Mouse (Mus musculus): ENCODE data around the gene Slc16a7. TPM values are rescaled to one million over a fixed set of nuclear protein-coding genes. Genes with fewer than 3 reads are reported as not detected.

Gene Slc16a7
- polyA plus RNA-seq, 1 experiment from 2014 or later: 5.7 TPM

- H3K36me3 ChIP-seq (ENCODE audit: control insufficient read depth, insufficient read depth, low read length): no peaks in the 10 kb centered on the region
- ATAC-seq (ENCODE audit: insufficient read depth, low FRiP score, low TSS enrichment) (no peak), DNase-seq (ENCODE audit: low spot score) (no peak)
- 92% methylated on average over 9 of the region's 9 CpGs for WGBS
- no peaks in the 10 kb centered on the region for H3K4me1 ChIP-seq (ENCODE audit: control insufficient read depth, insufficient read depth, low read length)
- H3K9me3 ChIP-seq (ENCODE audit: control insufficient read depth, low read length): no peaks in the 10 kb centered on the region
- H3K4me2 ChIP-seq (ENCODE audit: low read depth): no peak overlapping the region
- no peak overlapping the region for H3K27ac ChIP-seq (ENCODE audit: low read depth, low read length)
- no peaks in the 10 kb centered on the region for H3K27me3 ChIP-seq (ENCODE audit: control insufficient read depth, insufficient read depth, low read length)
- no peak overlapping the region for H3K4me3 ChIP-seq (ENCODE audit: low read depth, low read length)
- H3K9ac ChIP-seq (ENCODE audit: low read length): no peak overlapping the region
Measured at GRCm38 (mm10) chr10:125290320-125290719, 98.9 kb downstream of the Slc16a7 start.

GRCm38 (mm10) chr10:125288560-125288959, 100.7 kb downstream of the Slc16a7 start:
- no peak overlapping the region for H3K4me2 ChIP-seq (ENCODE audit: low read depth)

DNA sequence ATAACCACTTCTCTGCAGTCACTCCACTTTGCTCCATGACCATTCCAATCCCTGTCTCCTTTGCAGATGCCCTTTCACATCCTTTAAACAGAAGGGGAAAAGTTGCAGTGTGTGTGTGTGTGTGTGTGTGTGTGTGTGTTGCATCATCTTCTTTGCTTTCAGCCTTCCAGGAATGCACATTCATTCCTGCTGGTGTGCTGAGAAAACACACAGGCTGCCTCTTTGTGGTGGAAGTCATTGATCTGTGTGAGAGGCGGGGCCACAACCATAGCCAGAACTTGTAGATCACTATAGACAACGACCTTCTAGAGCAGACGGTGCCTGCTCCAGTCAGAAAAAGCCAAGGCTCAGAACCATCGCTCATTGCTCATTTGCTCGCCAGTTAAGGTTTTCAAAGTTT, 103.9 kb downstream of the Slc16a7 start:
- ATAC-seq (ENCODE audit: insufficient read depth, low FRiP score, low TSS enrichment): no peak

More at GRCm38 (mm10) chr10:125288560-125288959, 100.7 kb downstream of the Slc16a7 start:
- Histone ChIP-seq H3K4me3 (ENCODE audit: low read depth, low read length) (no peak overlapping the region), H3K9ac (ENCODE audit: low read length) (no peak overlapping the region), H3K9me3 (ENCODE audit: control insufficient read depth, low read length) (no peaks in the 10 kb centered on the region), H3K4me1 (ENCODE audit: control insufficient read depth, insufficient read depth, low read length) (no peaks in the 10 kb centered on the region), H3K27ac (ENCODE audit: low read depth, low read length) (no peak overlapping the region), H3K36me3 (ENCODE audit: control insufficient read depth, insufficient read depth, low read length) (no peaks in the 10 kb centered on the region), H3K27me3 (ENCODE audit: control insufficient read depth, insufficient read depth, low read length) (no peaks in the 10 kb centered on the region)
- ATAC-seq (ENCODE audit: insufficient read depth, low FRiP score, low TSS enrichment) (peak; percentile 60), DNase-seq (ENCODE audit: low spot score) (no peak)
- WGBS: 71% methylated on average over 6 of the region's 6 CpGs

DNA sequence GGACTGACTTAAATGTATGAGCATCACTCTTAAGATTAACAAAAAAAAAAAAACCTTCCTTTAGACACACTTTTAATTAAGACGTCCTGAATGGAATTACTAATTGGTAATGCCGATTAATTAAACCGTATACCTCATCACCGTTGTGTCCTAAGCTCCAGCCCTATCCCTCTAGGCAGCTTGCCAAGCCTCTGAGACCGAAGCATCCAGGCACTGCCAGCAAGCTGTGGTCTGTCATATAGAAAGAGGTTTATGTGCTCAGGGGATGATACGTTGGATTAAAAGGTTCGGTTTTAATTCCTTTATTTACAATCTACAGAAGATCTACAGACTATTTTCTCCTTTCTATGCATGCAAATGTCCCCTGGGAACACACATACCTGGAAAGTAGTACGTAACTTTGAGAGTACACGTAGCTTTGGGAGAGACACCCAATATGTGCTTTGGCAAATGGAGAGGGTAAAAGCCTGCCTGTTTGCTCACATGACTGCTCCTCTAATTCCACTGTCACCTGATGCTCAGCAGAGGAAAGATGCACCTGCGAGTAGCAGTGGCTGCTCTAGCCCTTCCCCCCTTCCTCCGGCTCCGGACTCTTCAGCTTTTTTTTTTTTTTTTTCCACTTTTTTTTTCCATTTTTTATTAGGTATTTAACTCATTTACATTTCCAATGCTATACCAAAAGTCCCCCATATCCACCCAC, 114.0 kb downstream of the Slc16a7 start:
- Histone ChIP-seq H3K36me3 (ENCODE audit: control insufficient read depth, insufficient read depth, low read length) (no peaks in the 10 kb centered on the region), H3K27me3 (ENCODE audit: control insufficient read depth, insufficient read depth, low read length) (no peaks in the 10 kb centered on the region), H3K4me1 (ENCODE audit: control insufficient read depth, insufficient read depth, low read length) (no peaks in the 10 kb centered on the region), H3K27ac (ENCODE audit: low read depth, low read length) (no peak overlapping the region), H3K9ac (ENCODE audit: low read length) (no peak overlapping the region), H3K4me3 (ENCODE audit: low read depth, low read length) (no peak overlapping the region), H3K4me2 (ENCODE audit: low read depth) (no peak overlapping the region), H3K9me3 (ENCODE audit: control insufficient read depth, low read length) (no peaks in the 10 kb centered on the region)
- peak; percentile 23; the same call in 1 of the 2 replicates for ATAC-seq (ENCODE audit: insufficient read depth, low FRiP score, low TSS enrichment)
- no peak for DNase-seq (ENCODE audit: low spot score)
- 92% methylated on average over 12 of the region's 12 CpGs for WGBS

More for the DNA sequence above, 103.9 kb downstream of the Slc16a7 start:
- Histone ChIP-seq H3K27me3 (ENCODE audit: control insufficient read depth, insufficient read depth, low read length) (no peaks in the 10 kb centered on the region), H3K9me3 (ENCODE audit: control insufficient read depth, low read length) (no peaks in the 10 kb centered on the region), H3K4me1 (ENCODE audit: control insufficient read depth, insufficient read depth, low read length) (no peaks in the 10 kb centered on the region), H3K27ac (ENCODE audit: low read depth, low read length) (no peak overlapping the region), H3K4me3 (ENCODE audit: low read depth, low read length) (no peak overlapping the region), H3K4me2 (ENCODE audit: low read depth) (no peak overlapping the region), H3K36me3 (ENCODE audit: control insufficient read depth, insufficient read depth, low read length) (no peaks in the 10 kb centered on the region), H3K9ac (ENCODE audit: low read length) (no peak overlapping the region)
- WGBS: 84% methylated on average over 5 of the region's 5 CpGs
- DNase-seq (ENCODE audit: low spot score): no peak

DNA sequence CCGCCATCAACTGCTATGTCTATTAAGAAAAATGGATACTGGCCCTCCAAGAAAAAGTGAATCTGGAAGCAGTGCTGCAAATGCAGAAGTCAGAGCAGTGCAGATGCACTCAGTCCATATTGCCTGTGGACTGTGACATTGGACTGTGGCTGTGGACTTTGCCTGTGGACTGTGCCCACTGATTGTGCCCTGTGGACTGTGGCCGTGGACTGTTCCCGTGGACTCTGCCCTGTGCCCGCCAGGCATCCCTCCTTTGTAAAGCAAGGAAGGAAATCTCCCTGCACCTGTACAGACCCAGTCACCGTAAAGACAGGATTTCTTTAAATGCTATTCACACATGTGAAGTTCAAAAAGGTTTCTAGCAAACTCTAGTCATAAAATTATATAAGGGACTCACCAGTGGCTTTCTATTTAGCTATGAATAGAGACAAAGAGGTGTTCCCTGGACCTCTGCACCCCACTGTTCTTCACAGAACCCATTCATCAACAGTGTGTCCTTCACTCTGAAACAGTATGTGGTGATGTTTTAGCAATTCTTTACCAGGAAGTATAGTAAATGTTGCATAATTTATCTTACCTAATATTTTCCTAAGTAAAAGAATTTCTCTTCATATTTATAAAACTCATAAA, 114.6 kb downstream of the Slc16a7 start:
- no peak overlapping the region for H3K4me3 ChIP-seq (ENCODE audit: low read depth, low read length)
- DNase-seq (ENCODE audit: low spot score) (no peak), ATAC-seq (ENCODE audit: insufficient read depth, low FRiP score, low TSS enrichment) (no peak)
- H3K9ac ChIP-seq (ENCODE audit: low read length): no peak overlapping the region
- no peak overlapping the region for H3K4me2 ChIP-seq (ENCODE audit: low read depth)
- no peak overlapping the region for H3K27ac ChIP-seq (ENCODE audit: low read depth, low read length)
- 90% methylated on average over 5 of the region's 5 CpGs for WGBS
- no peaks in the 10 kb centered on the region for H3K36me3 ChIP-seq (ENCODE audit: control insufficient read depth, insufficient read depth, low read length)
- H3K27me3 ChIP-seq (ENCODE audit: control insufficient read depth, insufficient read depth, low read length): no peaks in the 10 kb centered on the region
- no peaks in the 10 kb centered on the region for H3K4me1 ChIP-seq (ENCODE audit: control insufficient read depth, insufficient read depth, low read length)
- H3K9me3 ChIP-seq (ENCODE audit: control insufficient read depth, low read length): no peaks in the 10 kb centered on the region

DNA sequence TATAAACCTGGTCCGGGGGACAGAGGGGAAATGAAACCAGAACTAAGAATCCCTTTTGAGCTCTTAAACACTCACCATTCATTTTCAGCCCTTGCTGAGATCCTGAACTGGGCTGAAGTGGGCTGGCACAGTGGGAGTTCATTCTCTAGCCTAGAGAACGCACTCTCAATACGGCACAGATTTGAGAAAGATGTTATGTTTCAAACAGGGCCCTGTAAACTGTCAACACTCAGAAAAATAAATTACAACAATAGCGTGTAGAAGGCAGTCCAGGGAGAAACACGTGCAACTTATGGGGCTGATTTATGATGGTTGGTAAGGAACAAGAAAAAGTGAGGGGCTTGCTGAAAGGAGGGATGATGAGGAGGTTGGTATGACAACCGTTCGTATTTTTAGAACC, 115.5 kb downstream of the Slc16a7 start:
- H3K4me1 ChIP-seq (ENCODE audit: control insufficient read depth, insufficient read depth, low read length): no peaks in the 10 kb centered on the region
- ATAC-seq (ENCODE audit: insufficient read depth, low FRiP score, low TSS enrichment) (no peak), DNase-seq (ENCODE audit: low spot score) (no peak)
- no peaks in the 10 kb centered on the region for H3K9me3 ChIP-seq (ENCODE audit: control insufficient read depth, low read length)
- WGBS: 54% methylated on average over 7 of the region's 7 CpGs
- H3K9ac ChIP-seq (ENCODE audit: low read length): no peak overlapping the region
- no peak overlapping the region for H3K27ac ChIP-seq (ENCODE audit: low read depth, low read length)
- H3K27me3 ChIP-seq (ENCODE audit: control insufficient read depth, insufficient read depth, low read length): no peaks in the 10 kb centered on the region
- no peaks in the 10 kb centered on the region for H3K36me3 ChIP-seq (ENCODE audit: control insufficient read depth, insufficient read depth, low read length)
- no peak overlapping the region for H3K4me2 ChIP-seq (ENCODE audit: low read depth)
- no peak overlapping the region for H3K4me3 ChIP-seq (ENCODE audit: low read depth, low read length)

DNA sequence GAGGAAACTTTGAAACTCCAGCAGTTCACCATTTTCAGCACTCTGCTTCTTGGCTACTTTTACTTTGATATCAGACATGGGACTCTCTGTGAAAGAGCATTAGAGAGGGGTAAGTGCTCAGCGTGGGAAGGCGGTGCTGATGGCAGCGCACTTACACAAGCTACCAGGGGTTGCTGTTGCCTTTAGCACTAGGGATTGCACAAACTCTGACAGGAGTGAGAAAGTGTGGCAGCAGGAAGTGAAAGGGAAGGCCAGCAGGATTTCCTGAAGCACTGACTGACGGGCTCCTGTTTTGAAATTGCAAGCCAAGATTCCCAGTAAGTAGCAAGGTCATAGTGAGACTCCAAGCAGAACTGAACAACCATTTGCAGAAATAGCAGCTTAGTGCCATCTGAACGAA, 117.8 kb downstream of the Slc16a7 start:
- DNase-seq (ENCODE audit: low spot score) (no peak), ATAC-seq (ENCODE audit: insufficient read depth, low FRiP score, low TSS enrichment) (no peak)
- WGBS: 92% methylated on average over 5 of the region's 5 CpGs

DNA sequence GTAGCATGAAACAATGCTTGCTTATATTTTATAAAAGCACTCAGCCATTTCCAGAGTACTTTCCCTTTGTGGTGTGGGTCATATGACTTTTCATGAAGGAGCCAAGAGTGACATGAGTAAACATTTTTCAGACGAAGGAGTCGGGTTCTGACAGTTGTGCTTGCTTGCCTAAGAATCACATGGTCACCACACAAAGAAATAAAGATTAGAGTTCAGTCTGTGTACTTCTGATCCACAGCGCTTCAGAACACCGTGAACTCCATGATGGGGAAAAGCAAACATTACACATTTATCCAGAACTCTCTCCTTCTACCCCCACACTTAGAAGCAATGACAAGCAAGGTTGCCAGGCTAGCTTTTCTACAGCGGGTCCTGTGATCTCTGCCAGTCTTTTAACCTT, 119.0 kb downstream of the Slc16a7 start:
- Histone ChIP-seq H3K36me3 (ENCODE audit: control insufficient read depth, insufficient read depth, low read length) (no peaks in the 10 kb centered on the region), H3K4me3 (ENCODE audit: low read depth, low read length) (no peak overlapping the region), H3K27me3 (ENCODE audit: control insufficient read depth, insufficient read depth, low read length) (no peaks in the 10 kb centered on the region), H3K4me1 (ENCODE audit: control insufficient read depth, insufficient read depth, low read length) (no peaks in the 10 kb centered on the region), H3K9ac (ENCODE audit: low read length) (no peak overlapping the region), H3K9me3 (ENCODE audit: control insufficient read depth, low read length) (no peaks in the 10 kb centered on the region), H3K4me2 (ENCODE audit: low read depth) (no peak overlapping the region), H3K27ac (ENCODE audit: low read depth, low read length) (no peak overlapping the region)
- no peak for DNase-seq (ENCODE audit: low spot score)
- 83% methylated on average over 5 of the region's 5 CpGs for WGBS
- no peak for ATAC-seq (ENCODE audit: insufficient read depth, low FRiP score, low TSS enrichment)

More for the DNA sequence above, 117.8 kb downstream of the Slc16a7 start:
- Histone ChIP-seq H3K4me1 (ENCODE audit: control insufficient read depth, insufficient read depth, low read length) (no peaks in the 10 kb centered on the region), H3K9ac (ENCODE audit: low read length) (no peak overlapping the region), H3K4me2 (ENCODE audit: low read depth) (no peak overlapping the region), H3K9me3 (ENCODE audit: control insufficient read depth, low read length) (no peaks in the 10 kb centered on the region), H3K27me3 (ENCODE audit: control insufficient read depth, insufficient read depth, low read length) (no peaks in the 10 kb centered on the region), H3K27ac (ENCODE audit: low read depth, low read length) (no peak overlapping the region), H3K36me3 (ENCODE audit: control insufficient read depth, insufficient read depth, low read length) (no peaks in the 10 kb centered on the region), H3K4me3 (ENCODE audit: low read depth, low read length) (no peak overlapping the region)

GRCm38 (mm10) chr10:125266322-125266721, 122.9 kb downstream of the Slc16a7 start:
- 78% methylated on average over 4 of the region's 4 CpGs for WGBS
- Histone ChIP-seq H3K36me3 (ENCODE audit: control insufficient read depth, insufficient read depth, low read length) (no peaks in the 10 kb centered on the region), H3K4me2 (ENCODE audit: low read depth) (no peak overlapping the region), H3K4me1 (ENCODE audit: control insufficient read depth, insufficient read depth, low read length) (no peaks in the 10 kb centered on the region), H3K9me3 (ENCODE audit: control insufficient read depth, low read length) (no peaks in the 10 kb centered on the region), H3K9ac (ENCODE audit: low read length) (no peak overlapping the region), H3K27me3 (ENCODE audit: control insufficient read depth, insufficient read depth, low read length) (no peaks in the 10 kb centered on the region), H3K27ac (ENCODE audit: low read depth, low read length) (no peak overlapping the region), H3K4me3 (ENCODE audit: low read depth, low read length) (no peak overlapping the region)
- DNase-seq (ENCODE audit: low spot score) (no peak), ATAC-seq (ENCODE audit: insufficient read depth, low FRiP score, low TSS enrichment) (no peak)
